Mouse (Mus musculus) myocyte (in vitro differentiated cells): ENCODE data around the gene Fhad1. TPM values are rescaled to one million over a fixed set of nuclear protein-coding genes. Genes with fewer than 3 reads are reported as not detected.

Experiments
- H3K27me3 ChIP-seq: one replicate; pipeline ENCODE4 v1.6.1; 2011; ENCODE audit not compliant: control insufficient read depth, insufficient read depth, insufficient read length
- H3K36me3 ChIP-seq: one replicate; pipeline ENCODE4 v1.6.1; 2011; ENCODE audit not compliant: control insufficient read depth, insufficient read depth
- H3K4me2 ChIP-seq: one replicate; pipeline ENCODE4 v1.6.1; 2011; ENCODE audit warnings: low read depth, control low read depth
- H3K4me3 ChIP-seq: one replicate; pipeline ENCODE4 v1.5.1; 2011; ENCODE audit warnings: mild to moderate bottlenecking, control low read depth, moderate library complexity
- H3K79me2 ChIP-seq: one replicate; pipeline ENCODE4 v1.6.1; 2011; ENCODE audit not compliant: control insufficient read depth, insufficient read depth
- H3ac ChIP-seq: one replicate; pipeline ENCODE4 v1.6.1; 2011; ENCODE audit not compliant: control insufficient read depth, insufficient read length
- CEBPB ChIP-seq: IDR thresholded peaks from 2 replicates; pipeline ENCODE4 v1.6.1; 2011; ENCODE audit warnings: mild to moderate bottlenecking, moderate library complexity; ENCODE audit not compliant: poor library complexity, insufficient read depth, severe bottlenecking
- E2F4 ChIP-seq: IDR thresholded peaks from one replicate; pipeline ENCODE4 v1.6.1; 2011; ENCODE audit warnings: mild to moderate bottlenecking, control low read depth, moderate library complexity; ENCODE audit not compliant: insufficient read depth
- MAX ChIP-seq: IDR thresholded peaks from one replicate; pipeline ENCODE4 v1.6.1; 2011; ENCODE audit warnings: low read depth, mild to moderate bottlenecking, control low read depth
- MYOD1 ChIP-seq, 3 experiments: IDR thresholded peaks; one replicate each; pipeline ENCODE4 v1.6.1; 2011; ENCODE audit warnings: control low read depth in 2 of 3, low read depth in 2 of 3, mild to moderate bottlenecking in 2 of 3, moderate library complexity in 1 of 3; ENCODE audit not compliant: insufficient read length in 2 of 3, control insufficient read depth in 1 of 3
- MYOG ChIP-seq, 3 experiments: IDR thresholded peaks; one replicate each; pipeline ENCODE4 v1.6.1; 2011; ENCODE audit warnings: control low read depth in 2 of 3, low read depth in 2 of 3, mild to moderate bottlenecking in 2 of 3; ENCODE audit not compliant: insufficient read length in 2 of 3, control insufficient read depth in 1 of 3, insufficient read depth in 1 of 3
- POLR2A ChIP-seq: IDR thresholded peaks from one replicate; pipeline ENCODE4 v1.6.1; 2011; ENCODE audit warnings: low read depth, mild to moderate bottlenecking, control low read depth, moderate library complexity; ENCODE audit not compliant: insufficient read length
- POLR2AphosphoS2 ChIP-seq: IDR thresholded peaks from one replicate; pipeline ENCODE4 v1.6.1; 2011; ENCODE audit warnings: low read depth, control low read depth; ENCODE audit not compliant: insufficient read length
- REST ChIP-seq: IDR thresholded peaks from one replicate; pipeline ENCODE4 v1.6.1; 2011; ENCODE audit warnings: mild to moderate bottlenecking, control low read depth, moderate library complexity; ENCODE audit not compliant: insufficient read depth, insufficient read length
- SRF ChIP-seq: IDR thresholded peaks from one replicate; pipeline ENCODE4 v1.6.1; 2011; ENCODE audit warnings: low read depth; ENCODE audit not compliant: control insufficient read depth, insufficient read length
- TCF12 ChIP-seq: IDR thresholded peaks from one replicate; pipeline ENCODE4 v1.6.1; 2011; ENCODE audit warnings: mild to moderate bottlenecking, control low read depth; ENCODE audit not compliant: poor library complexity, insufficient read depth, severe bottlenecking
- TCF3 ChIP-seq: IDR thresholded peaks from one replicate; pipeline ENCODE4 v1.6.1; 2011; ENCODE audit warnings: low read depth, control low read depth; ENCODE audit not compliant: insufficient read length
- USF1 ChIP-seq: IDR thresholded peaks from one replicate; pipeline ENCODE4 v1.6.1; 2011; ENCODE audit warnings: low read depth, mild to moderate bottlenecking, control low read depth, moderate library complexity
- polyA plus RNA-seq: library from polyadenylated mRNA; unstranded; fragments of >200 nt; fragmentation: generic; extraction: Trizol; gene quantifications from one replicate; pipeline ENCODE4 v1.2.1, GENCODE M21; 2012; ENCODE audit warnings: missing spikeins

Gene Fhad1
- polyA plus RNA-seq, 1 experiment: 0.17 TPM

DNA sequence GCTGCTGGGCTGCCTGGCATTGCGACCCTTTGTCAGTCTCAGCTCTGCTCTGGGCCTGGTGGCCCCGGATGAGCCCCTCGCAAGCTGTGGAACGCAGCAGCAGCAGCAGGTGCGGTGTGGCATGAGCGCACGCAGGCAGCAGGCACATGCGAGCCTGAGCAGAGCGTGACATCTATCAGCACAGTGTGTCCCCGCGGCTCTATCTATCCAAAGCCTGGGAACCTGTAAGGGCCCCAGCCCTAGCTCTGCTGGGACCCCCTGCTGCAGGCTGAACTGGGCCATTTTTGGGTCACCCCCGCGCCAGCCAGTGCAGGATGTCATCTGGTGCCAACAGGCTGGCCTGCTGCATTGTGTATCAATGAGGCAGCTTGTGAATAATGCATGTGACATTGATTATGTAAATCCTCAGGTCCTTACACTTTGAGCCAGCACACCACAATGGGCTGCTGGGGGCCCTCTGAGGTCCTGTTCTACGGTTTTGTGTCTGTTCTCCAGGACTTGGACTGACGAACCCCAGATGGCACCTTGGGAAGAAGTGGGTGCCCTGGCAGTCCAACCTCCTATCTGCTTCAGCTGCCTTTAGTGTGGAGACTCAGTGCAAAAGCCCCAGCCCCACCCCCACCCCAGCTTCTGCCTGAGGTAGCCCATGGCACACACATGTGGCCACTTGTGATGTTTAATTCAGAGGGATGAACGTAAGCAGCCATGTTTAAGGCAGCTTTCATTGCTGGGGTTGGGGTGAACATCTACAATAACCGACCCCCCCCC, 113.0 kb downstream of the Fhad1 start:
- H3K27me3 ChIP-seq: peaks cover 14% of the 10 kb centered on the region
- H3K36me3 ChIP-seq: no peaks in the 10 kb centered on the region
- H3K79me2 ChIP-seq: no peaks in the 10 kb centered on the region
- no peak overlapping the region for H3K4me3 ChIP-seq
- TF ChIP-seq POLR2A (no peak), MYOD1 (IDR thresholded peaks at IDR 0.05; ENCODE audit: control insufficient read depth in 1 of 3, insufficient read length in 2 of 3, low read depth in 2 of 3) (no peak), REST (no peak), MYOG (IDR thresholded peaks at IDR 0.05; ENCODE audit: control insufficient read depth in 1 of 3, insufficient read depth in 1 of 3, insufficient read length in 2 of 3, low read depth in 2 of 3) (no peak), MAX (no peak), SRF (no peak), USF1 (no peak), CEBPB (no peak), POLR2AphosphoS2 (no peak), E2F4 (no peak), TCF12 (no peak), TCF3 (no peak)
- no peak overlapping the region for H3K4me2 ChIP-seq
- H3ac ChIP-seq: no peak overlapping the region

GRCm38 (mm10) chr4:141900421-141900820, 114.5 kb downstream of the Fhad1 start:
- Histone ChIP-seq H3K36me3 (no peaks in the 10 kb centered on the region), H3K79me2 (no peaks in the 10 kb centered on the region), H3K4me3 (no peak overlapping the region), H3K27me3 (peaks cover 14% of the 10 kb centered on the region), H3ac (no peak overlapping the region), H3K4me2 (no peak overlapping the region)
- TF ChIP-seq POLR2AphosphoS2 (no peak), E2F4 (no peak), MYOD1 (IDR thresholded peaks at IDR 0.05; ENCODE audit: control insufficient read depth in 1 of 3, insufficient read length in 2 of 3, low read depth in 2 of 3) (no peak), TCF3 (no peak), USF1 (no peak), REST (no peak), TCF12 (no peak), MAX (no peak), POLR2A (no peak), CEBPB (no peak), MYOG (IDR thresholded peaks at IDR 0.05; ENCODE audit: control insufficient read depth in 1 of 3, insufficient read depth in 1 of 3, insufficient read length in 2 of 3, low read depth in 2 of 3) (no peak), SRF (no peak)

DNA sequence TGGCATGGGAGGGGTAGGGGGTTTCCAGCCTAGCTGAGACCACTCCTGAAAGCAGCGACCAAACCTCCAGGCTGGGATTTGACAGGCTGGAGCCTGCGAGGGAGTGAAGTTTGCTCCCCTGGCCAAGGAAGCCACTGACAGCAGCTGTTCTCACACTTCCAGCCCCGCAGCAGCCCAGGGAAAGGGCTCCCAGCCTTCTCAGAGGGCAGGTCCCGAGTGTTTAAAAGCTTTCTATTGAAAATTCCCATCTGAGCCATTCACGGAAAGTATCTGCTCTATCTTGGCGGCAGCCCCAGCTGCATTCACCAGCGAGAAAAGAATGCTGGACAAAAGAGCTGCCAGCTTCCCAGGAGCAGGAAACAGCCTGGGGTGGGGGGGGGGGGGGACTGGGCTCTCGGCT, 114.9 kb downstream of the Fhad1 start:
- Histone ChIP-seq H3K79me2 (no peaks in the 10 kb centered on the region), H3K4me3 (no peak overlapping the region), H3K27me3 (peaks cover 11% of the 10 kb centered on the region), H3K36me3 (no peaks in the 10 kb centered on the region), H3ac (no peak overlapping the region), H3K4me2 (no peak overlapping the region)
- TF ChIP-seq TCF3 (no peak), MYOG (IDR thresholded peaks at IDR 0.05; ENCODE audit: control insufficient read depth in 1 of 3, insufficient read depth in 1 of 3, insufficient read length in 2 of 3, low read depth in 2 of 3) (peak in 1 of 3 experiments; percentile 79), MYOD1 (IDR thresholded peaks at IDR 0.05; ENCODE audit: control insufficient read depth in 1 of 3, insufficient read length in 2 of 3, low read depth in 2 of 3) (peak; percentile 35 to 59 (median 37))

DNA sequence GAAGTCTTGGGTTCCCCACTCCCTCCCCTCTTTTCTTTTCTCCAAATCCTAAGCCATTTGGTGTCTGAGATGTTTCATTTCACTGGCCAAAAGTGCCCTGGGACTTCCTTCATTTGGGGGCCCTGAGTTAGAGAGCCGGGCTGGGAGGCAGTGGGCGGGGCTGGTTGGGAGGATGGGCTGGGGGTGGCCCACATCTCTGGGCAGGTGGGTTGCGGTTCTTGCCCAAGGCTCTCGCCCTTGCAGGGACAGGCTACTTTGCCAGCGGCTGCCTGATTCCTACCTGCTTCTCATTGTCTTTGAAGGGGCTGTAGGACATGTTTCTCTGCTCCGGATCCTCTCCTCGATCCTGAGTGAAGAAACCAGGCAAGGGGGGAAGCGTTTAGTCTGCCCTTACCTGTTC, 116.0 kb downstream of the Fhad1 start:
- Histone ChIP-seq H3K27me3 (peaks cover 8% of the 10 kb centered on the region), H3K36me3 (no peaks in the 10 kb centered on the region), H3K4me2 (no peak overlapping the region), H3K79me2 (no peaks in the 10 kb centered on the region), H3K4me3 (no peak overlapping the region), H3ac (no peak overlapping the region)
- no peak for TF ChIP-seq SRF
- no peak for TF ChIP-seq TCF3
- no peak for TF ChIP-seq CEBPB
- TF ChIP-seq USF1: no peak

GRCm38 (mm10) chr4:141897838-141898237, 117.0 kb downstream of the Fhad1 start:
- TF ChIP-seq E2F4: no peak
- TF ChIP-seq MYOG (IDR thresholded peaks at IDR 0.05; ENCODE audit: control insufficient read depth in 1 of 3, insufficient read depth in 1 of 3, insufficient read length in 2 of 3, low read depth in 2 of 3): peak in 2 of 3 experiments; percentile 87 to 91
- peak; percentile 50 for TF ChIP-seq TCF12
- TF ChIP-seq REST: no peak
- peak; percentile 72 to 74 (median 72) for TF ChIP-seq MYOD1 (IDR thresholded peaks at IDR 0.05; ENCODE audit: control insufficient read depth in 1 of 3, insufficient read length in 2 of 3, low read depth in 2 of 3)
- H3K27me3 ChIP-seq: peaks cover 8% of the 10 kb centered on the region
- no peaks in the 10 kb centered on the region for H3K36me3 ChIP-seq
- H3K4me2 ChIP-seq: no peak overlapping the region
- H3K79me2 ChIP-seq: no peaks in the 10 kb centered on the region
- no peak overlapping the region for H3ac ChIP-seq
- H3K4me3 ChIP-seq: no peak overlapping the region
